Mouse (Mus musculus) c-Kit-positive CD71-positive TER-119-positive erythroid progenitor cells, embryonic 14.5 days (primary cell): ENCODE data around the gene E2f2.

Experiments
- DNase-seq: peaks from one replicate; pipeline ENCODE4 v3.0.0-alpha.2; 2013; ENCODE audit warnings: low spot score

The E2f2 gene

DNA sequence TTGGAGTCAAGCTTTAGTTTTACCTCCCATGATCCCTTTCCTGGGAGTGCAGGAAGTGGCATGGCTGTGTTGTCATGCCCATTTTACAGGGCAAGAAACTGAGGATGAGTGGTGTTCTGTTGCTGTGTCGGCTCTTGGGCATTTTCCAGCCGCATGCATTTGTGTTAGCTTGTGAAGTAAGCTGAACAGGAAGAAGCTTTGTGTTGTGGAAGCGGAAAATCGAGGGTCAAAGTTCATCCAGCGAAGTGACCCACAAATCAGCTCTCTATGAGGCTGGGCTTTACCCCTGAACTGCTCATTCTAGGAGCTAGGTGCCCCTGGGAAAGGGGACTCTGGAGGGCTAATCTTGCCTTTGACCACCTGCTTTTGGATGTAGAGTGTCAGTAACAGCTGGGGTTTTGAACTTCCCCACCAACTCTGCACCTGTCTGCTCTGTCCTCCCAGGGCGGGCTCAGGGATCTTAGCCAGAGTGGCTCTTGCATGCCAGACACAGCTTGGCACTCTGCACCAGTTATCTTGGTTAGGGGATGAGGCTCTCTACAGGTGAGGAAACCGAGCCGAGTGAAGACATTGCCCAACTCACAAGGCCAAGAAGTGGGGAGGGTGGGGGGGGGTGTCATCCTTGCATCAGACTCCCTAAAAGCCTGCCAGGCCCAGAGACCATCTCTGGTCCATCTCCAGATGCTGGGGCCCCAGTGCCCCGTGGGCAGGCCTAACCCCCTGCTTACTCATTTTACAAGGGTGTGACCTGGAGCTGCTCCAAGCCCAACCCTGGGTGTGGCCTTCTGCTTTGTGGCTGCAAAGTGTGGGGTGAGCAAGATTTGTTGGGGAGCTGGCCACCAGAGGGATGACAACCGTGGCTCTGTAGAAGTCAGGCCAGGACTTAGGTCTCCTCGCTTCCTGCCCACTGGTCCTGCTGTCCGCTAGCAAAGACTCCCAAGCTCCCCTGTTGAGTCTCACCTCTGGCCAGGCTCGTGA, 2.3 kb downstream of the E2f2 start:
- peak; percentile 90 for DNase-seq

DNA sequence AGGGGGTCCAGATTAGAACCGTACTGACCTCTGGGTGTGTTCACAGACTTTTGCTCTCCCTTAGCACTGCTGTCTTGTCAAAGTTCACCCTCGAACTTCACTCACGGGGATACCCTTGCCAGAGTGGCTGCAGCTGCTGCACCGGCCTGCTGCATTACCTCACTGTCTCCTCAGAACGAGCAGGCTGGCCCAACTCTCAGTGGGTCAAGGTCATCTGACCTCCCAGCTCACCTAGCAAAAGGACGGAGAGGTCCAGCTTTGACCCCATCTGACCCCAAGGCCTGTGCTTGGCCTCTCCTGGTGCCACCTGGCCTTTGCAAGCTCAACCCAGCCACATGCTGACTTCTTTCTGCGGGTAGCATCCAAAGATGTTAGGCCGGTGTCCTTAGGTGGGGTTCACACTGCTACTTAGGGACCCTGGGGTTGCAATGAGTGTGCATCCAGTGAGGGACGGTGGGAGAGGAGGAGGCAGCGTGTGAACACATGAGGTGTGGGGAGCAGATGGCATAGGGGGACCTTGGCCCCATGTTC, 3.9 kb downstream of the E2f2 start:
- DNase-seq: no peak

DNA sequence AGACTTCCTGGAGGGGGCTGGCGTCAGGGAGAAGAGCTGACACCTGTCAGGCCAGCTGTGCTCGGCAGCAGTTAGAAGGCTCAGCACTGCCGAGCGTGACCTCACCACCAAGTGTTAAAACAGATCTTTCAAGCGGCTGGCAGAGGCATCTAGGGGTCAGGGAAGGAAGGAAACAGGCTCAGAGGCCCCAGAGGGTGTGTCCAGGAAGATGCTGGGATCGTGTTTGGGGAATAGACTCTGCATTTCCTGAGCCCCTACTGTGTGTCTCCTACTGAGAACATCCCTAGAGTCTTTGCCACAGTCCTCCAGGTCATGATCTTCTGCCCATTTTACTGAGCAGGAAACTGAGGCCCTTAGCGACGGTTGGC, 5.0 kb downstream of the E2f2 start:
- no peak for DNase-seq

DNA sequence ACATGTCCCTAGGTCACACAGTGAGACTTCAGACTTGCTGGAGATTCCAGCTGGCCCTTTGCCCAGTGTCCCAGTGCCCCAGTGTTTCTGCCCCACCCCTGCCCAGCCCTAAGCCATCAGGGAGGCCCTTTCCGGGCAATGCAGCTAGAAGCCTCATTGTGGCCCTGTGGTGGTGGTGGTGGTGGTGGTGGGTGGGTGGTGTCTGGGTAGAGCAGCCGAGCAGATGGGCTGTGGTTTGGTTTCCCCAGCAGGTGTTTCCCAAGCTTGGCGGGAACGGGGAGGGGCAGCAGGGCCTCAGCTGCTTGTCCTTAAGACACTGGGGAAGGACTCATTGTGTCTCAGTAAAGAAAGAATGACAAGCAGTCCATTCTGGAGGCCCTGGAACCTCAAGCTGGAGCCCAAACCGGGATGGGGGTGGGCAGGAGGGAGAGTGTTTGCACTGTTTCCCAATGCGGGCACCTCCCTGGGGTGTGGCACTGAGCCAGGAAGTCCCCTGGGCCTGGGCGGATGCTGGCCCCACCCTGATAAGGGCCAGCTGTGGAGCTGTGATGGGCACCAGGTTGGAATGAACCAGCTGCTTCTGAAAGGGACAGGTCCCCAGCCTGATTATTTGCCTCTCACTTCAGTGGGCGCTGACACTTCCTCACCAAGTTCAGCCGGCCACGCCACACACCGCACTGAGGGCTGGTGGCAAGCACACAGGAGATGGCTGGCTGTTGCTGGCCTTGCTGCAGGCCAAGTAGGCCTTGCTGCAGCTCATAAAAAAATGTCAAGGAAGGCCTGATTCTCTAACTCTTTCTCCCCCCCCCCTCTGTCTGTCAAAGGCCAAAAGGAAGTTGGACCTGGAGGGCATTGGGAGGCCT, 5.6 kb downstream of the E2f2 start:
- DNase-seq: peak; percentile 94

DNA sequence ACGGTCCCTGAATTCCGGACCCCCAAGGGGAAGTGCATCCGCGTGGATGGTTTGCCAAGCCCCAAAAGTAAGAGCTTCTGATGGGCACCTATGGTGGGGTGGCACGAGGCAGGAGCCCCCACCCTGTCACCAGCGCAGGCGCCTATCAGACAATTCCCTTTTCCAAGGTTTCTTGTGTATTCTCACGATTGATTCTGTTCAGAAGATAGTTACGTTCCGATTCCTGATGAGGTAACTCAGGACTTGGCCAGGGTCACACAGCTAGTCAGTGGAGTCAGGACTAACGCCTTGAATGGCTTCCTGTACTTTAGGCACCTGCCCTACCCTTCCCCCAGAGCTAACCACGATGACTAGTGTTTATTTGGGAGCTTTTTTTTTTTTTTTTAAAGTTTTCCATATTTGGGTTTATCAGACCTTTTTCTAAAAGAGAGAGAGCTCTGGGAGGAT, 6.3 kb downstream of the E2f2 start:
- no peak for DNase-seq

DNA sequence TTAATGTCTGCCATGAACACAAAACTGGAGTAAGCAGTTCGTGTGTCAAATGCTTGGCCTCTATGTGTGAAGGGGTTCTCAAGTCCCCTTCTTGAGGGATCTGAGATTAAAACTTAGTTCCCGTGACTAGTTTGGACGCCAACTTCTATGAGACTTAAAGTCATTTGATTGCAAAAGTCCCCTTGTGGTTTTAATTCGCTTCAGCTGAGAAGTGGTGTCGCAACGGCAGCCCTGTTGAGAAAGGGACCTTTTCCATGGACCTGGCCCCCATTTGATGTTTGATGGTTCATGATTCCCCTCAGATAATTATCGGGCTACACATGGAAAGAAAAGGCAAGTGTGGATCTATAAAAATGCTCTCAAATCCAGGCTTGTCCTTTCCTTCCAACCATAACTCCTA, 7.3 kb downstream of the E2f2 start:
- no peak for DNase-seq

DNA sequence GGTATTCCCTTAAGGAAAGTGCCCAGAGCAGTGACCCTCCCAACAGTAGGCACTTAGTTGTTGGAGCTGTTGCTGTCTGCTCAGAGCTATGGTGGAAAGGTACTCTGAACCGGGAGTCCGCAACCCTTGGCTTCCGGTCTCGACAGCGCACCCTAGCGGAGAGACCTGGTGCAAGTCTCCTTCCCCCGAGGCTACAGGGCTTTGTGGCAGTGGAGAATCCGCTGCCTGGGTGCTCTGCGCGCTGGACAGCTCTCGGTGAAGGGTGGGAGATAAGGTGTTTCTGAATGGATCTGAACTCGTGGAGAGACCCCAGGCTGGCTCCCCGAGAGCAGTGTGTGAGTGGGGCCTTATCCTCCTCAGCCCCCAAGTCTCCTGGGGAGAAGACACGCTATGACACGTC, 7.8 kb downstream of the E2f2 start:
- DNase-seq: peak; percentile 86

DNA sequence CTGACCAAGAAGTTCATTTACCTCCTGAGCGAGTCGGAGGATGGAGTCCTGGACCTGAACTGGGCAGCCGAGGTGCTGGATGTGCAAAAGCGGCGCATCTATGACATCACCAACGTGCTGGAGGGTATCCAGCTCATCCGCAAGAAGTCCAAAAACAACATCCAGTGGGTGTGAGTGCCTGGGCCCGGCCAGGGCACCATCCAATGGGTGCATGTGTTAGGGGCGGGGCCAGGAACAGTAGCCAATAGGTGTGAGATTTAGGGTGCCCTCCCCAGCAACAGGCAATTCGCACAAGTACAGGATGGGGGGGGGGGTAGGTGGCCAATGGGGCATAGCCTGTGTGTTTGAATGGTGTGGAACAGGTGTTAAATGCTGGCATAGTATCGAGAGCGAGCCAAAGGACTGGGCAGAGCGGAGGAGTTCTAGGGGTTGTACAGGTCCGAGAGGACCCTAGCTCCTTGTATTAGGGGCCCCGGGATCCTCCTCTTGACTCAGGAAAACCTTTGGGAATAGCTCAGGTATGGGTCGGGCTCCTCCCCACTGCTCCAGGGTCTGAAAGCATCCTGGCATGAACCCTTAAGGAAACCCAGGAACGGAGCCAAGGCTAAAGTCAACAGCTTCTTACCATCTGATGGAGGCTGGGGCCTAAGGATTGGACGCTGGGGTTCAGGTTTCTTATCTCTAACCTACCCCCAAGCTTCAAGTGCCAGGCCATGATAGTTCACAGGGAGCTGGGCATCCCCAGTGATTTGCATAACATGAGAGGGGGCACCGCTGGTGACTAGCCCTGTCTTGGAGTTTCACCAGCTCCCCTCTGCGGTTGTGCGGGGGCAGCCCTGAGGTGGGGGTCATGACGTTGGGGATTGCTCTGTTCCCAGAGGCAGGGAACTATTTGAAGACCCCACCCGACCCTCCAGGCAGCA, 8.5 kb downstream of the E2f2 start:
- DNase-seq: peak; percentile 71

DNA sequence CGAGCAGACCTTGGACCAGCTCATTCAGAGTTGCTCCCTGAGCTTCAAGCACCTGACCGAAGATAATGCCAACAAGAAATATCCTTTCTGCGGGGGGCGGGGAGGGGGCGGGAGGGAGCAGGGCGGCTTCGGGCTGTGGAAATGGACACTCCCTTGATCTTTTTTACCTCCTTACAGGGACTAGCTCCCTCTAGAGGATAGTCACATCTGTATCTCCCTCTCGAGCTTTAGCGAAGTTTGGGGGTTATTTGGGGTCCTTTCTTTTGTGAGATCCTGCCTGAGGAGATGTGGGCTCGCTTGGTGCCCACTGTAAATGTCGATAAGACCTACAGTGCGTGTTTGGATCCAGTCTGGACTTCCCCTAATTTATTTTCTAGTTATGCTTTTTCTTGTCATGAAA, 9.2 kb downstream of the E2f2 start:
- DNase-seq: no peak

DNA sequence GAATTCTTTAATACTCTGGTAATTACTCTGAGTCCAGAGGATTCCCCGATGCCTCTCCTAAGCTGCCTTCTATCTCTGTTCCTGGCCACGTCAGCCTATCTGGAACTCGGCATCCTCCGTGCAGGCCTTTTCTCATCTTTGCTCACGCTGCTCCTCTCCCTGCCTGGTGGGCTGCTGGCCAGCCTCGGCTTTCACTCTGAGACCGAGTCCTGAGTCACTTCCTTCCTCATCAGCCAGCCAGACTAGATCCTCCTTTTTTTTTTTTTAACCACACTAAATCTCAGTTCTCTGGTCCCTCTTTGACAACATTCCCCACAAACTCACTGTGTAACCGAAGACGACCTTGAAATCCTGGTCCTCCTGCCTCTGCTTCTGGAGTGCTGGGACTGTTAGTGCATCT, 13.2 kb downstream of the E2f2 start:
- DNase-seq: no peak

DNA sequence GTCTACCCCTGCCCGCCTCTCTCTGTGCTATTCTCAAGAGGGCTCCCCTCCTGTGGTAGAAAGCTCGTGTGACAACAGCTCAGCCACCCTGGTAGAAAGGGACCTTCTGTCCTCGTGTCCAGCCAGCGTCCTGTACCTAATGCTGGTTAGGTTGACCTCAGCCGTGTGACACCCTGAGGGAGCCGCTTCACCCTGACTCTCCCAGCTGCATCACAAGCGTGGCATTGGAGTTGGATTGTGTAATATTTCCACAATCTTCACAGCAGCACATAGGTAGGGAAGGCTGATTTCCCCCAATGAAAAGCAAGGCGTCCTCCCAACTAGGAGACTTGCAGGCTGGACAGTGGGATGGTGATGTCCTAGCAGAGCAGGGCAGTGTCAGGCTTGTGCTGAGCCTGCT, 14.1 kb downstream of the E2f2 start:
- no peak for DNase-seq

DNA sequence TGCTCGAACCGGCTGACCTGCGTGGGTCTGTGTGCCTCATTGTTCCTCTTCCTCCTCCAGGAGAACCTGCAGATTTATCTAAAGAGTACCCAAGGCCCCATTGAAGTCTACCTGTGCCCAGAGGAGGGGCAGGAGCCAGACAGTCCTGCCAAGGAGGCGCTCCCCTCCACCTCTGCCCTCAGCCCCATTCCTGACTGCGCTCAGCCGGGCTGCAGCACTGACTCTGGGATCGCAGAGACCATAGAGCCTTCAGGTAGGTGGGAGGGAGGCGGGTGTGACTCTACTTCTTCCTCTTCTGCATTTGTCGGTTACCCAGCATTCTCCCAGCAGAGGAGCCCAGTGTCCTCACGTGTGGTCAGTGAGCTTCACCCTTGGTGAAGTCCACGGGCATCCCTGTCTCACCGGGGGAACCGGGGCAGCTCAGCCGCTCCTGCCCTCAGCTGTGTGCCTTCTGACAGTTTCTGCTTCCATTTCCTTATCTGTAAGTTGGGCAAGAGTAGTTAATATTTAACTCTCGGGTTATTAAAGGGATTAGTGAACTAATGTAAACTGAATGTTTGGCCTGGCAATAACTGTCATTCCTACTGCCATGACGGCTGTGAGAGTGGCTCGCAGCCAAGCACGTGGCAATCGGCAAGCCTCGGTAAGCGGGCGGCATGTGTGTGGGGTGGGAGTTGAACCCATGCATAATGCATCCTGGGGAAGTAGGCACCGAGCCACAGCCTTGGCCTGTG, 14.7 kb downstream of the E2f2 start:
- DNase-seq: no peak

DNA sequence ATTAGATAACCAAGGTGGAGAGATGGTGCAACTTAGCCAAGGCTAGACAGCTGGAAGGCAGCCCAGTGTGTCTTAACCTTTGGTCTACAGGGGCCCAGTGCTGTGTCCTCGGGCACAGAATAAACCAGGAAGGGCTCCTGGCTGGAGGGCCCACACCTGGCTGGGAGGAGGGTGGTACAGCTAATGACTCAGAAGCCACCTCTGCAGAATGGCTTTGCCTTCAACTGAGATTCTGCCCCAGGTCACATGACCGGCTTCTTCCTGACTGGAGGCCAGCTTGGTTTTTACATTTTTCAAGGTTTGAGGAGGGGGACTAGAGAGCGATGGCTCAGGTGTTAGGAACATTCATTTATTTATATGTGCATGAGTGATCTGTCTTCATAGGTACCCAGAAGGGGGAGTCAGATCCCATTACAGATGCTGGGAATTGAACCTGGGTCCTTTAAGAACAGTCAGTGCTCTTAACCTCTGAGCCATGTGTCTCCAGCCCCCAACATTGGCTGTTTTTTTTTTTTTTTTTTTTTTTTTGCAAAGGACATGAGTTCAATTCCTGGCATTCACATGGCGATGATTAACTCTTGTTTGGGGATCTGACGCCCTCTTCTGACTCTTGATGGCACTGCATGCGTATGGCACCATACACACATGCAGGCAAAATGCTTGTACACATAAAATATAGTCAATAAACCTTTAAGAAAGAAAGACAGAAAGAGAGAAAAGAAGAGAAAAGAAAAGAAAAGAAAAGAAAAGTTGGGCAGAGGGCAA, 17.0 kb downstream of the E2f2 start:
- DNase-seq: no peak

DNA sequence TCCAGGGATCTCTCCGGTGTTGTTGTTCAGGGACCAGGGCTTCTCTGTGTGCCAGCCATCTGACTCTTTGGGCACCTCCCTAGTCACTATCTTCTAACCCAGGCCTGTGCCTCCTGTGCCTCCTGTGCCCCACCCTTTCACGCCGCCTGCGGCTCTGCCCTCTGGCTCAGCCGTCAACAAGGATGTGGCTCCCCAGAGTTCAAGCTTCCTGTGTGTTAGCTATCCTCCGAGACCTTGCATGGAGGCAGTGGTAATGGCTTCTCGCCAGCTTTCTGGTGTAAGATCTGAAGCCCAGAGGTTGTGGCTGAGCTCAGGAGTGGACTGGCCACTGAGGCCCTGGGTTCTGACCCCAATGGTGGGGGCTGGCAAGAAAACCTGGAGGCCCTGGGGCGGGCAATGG, 17.7 kb downstream of the E2f2 start:
- DNase-seq: peak; percentile 87

DNA sequence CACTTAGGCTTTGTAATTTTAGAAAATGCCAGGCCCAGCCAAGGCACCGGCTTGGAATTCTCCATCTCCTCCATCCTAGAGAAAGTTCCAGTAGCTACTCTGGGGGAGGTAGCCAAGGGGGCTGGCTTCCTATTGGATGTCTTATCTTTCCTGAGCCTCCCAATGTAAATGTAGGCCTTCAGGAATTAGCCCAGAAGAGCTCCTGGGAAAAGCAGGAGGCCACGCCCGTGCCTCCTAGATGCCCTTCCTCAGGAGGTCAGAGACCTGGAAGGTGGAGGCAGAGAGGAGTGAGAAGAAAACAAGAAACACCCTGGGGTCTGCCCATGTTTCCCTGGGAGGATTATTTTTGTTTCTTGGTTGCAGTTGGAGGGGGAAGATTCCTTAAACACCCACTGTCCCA, 21.4 kb downstream of the E2f2 start:
- no peak for DNase-seq

DNA sequence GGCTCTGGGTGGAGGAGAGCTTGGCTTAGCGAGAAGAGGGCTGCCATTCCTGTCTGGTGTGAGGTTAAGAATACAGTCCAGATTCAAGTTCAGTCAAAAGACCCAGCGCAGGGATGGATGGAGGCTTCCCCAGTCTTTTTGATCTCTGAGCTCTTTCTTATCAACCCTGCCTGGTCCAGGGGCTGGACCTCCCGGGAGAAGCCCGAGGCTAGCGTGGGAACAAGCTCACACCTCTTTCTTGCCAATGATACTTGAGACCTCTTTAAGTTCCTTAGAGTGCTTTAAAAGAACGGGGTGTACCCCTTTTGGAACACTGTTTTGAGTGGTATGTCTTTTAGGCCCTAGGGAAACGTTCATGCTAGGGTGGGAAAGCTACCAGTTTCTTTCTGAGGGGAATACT, 22.8 kb downstream of the E2f2 start:
- DNase-seq: no peak

DNA sequence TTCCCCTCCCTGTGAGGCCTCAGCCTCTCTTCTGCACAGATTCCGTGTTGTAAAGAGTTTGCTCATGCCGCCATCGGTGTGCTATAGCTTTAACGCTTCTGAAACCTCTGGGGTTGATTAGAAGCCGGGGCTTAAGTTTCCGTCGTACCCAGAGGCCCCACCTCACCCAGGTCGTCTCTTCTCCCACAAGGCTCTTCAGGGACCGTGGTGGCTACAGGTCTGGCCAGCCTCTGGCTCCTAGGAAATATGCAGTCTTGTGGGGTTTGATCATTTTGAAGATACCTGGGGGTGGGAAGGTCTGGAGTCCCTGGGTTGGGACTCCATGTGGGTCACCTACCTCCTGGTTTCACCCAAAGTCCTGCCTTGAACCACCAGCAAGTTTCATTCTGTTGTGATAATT, 23.4 kb downstream of the E2f2 start:
- DNase-seq: no peak

DNA sequence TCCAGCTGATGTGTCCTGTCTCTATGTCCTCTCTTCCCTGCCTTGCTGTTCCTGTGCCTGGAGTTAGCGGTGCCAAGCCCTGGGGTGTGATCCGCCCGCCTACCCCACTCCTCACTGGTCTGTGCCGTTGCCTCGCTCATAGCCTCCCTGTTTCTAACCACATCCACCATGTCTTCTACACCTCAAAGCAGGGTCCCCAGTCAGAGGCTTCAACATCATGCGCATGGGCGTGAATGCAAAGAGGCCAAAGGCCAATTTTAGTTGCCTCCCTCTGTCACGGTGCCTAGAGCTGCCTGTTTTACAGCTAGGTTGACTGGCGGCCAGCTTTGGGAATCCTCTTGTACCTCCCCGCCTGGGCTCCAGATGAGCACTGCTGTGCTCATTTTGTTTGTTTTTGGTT, 24.0 kb downstream of the E2f2 start:
- no peak for DNase-seq

DNA sequence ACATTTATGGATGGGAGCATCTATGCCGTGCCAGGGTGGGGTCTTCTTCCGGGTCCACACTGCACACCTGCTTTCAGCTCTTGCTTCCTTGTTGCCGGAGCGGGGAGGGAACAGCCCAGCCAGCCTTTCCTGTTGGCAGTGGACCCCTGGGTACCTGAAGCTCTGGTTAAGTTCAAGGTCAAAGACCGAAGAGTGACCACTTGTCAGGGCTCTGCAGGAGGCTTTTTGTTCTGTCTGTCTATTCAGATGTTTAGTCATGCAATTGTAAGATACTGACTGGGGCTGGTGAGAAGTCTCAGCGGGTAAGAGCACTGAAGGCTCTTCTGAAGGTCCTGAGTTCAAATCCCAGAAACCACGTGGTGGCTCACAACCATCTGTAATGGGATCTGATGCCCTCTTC, 26.7 kb downstream of the E2f2 start:
- DNase-seq: no peak

DNA sequence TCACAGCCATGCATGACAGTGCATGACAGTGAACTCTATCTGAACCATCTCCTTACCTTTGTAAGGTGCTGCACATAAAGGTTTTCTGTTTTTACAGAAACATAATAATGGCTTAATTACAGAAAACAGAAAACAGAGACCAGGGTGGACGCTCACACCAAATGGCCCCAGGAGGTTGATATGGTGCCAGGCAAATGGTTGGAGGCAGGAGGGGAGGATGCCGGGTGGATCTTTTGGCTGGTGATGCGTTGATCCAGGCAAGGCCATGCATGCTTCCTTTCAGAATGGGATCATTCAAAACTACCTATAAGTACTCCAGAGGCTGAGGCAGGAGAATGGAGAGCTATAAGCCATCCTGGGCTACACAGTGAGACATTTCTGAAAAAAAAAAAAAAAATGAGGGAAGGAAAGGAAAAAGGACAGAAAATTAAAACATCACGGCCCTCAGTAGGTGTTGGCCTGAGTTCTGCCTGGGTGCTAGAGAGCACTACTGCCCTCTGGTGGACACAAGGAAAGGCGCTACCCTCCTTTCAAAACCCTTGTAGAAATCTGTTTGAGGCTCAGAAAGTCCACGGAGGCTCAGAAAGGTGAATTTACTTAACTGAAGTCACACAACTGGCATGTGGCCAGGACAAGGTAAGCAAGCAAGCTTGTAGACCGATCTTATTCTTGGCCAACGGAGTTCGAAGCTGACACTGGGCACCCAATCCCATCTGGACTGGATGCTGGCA, 27.5 kb downstream of the E2f2 start:
- DNase-seq: no peak
